In the genomic region with DNA sequence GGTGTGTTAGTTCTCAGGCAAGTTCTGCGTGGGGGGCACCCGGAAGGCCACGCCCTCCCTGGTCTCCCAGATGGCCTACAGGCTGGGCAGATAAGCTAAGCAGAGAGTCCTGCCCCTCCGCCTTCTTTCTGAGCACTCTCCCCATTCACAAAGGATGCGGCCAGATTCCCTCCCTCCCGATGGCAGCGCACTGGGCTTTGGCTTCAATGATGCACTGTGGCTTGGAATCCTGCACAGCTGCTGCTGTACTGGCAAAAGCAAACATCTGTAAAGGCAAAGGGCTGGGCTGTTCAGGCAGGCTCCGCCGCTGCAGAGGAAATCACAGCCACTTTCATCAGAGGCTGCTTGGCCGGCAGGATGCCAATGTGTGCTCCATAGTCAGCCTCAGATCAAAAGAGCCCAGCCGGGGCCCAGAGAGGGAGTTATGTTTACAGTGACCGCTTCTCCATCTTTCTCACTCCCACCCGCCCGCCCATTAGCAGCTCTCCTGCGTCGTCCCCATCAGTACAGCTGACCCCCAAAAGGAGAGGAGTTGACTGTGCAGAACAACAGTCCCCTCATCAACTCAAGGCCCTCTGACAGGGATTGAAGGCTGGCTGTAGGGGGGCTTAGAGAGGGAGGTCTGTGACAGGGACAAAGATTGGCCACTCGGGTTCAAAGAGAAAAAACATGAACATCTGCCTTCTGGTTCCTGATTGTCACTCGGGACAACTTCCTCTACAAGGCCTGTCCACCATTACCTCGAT, we compare ENCODE assay signal across 8 mouse cellular contexts. TPM values are rescaled to one million over a fixed set of nuclear protein-coding genes. Genes with fewer than 3 reads are reported as not detected.
DNase-seq lines count a peak whose midpoint lies in the region; ATAC-seq lines count a peak whose summit lies in the region.

No protein-coding gene starts in this region.

- no peaks in the 10 kb centered on the region for H3K27me3 ChIP-seq in heart, embryonic 16.5 days (ENCODE audit: control insufficient read depth, insufficient read depth, low read length)
- no peaks in the 10 kb centered on the region for H3K27me3 ChIP-seq in limb, embryonic 13.5 days
- H3K27me3 ChIP-seq in midbrain, embryonic 12.5 days = no peaks in the 10 kb centered on the region

- H3K9me3 ChIP-seq in heart, embryonic 16.5 days (replicated peaks; ENCODE audit: control insufficient read depth, low read length) = no peaks in the 10 kb centered on the region
- no peaks in the 10 kb centered on the region for H3K9me3 ChIP-seq in limb, embryonic 13.5 days
- H3K9me3 ChIP-seq in midbrain, embryonic 12.5 days = no peaks in the 10 kb centered on the region

- peaks cover 60% of the 10 kb centered on the region for H3K4me1 ChIP-seq in heart, embryonic 16.5 days (ENCODE audit: control insufficient read depth, insufficient read depth, low read length)
- peaks cover 59% of the 10 kb centered on the region for H3K4me1 ChIP-seq in limb, embryonic 13.5 days
- H3K4me1 ChIP-seq in midbrain, embryonic 12.5 days = peaks cover 61% of the 10 kb centered on the region

- peak overlapping the region; percentile 68 for H3K9ac ChIP-seq in heart, embryonic 16.5 days (ENCODE audit: low read length)
- H3K9ac ChIP-seq in limb, embryonic 13.5 days = peak overlapping the region; percentile 53
- peak overlapping the region; percentile 48 for H3K9ac ChIP-seq in midbrain, embryonic 12.5 days (replicated peaks)

- DNase-seq in adrenal gland, adult (ENCODE audit: inconsistent age in 2 of 2, low spot score in 1 of 2) = peak; percentile 76 to 86
- no peak for DNase-seq in adrenal gland, adult 8-10 months
- peak; percentile 72 for DNase-seq in urinary bladder, postnatal 14 days (ENCODE audit: low spot score)
- DNase-seq in urinary bladder, adult 18-20 months (ENCODE audit: low spot score in 2 of 2) = no peak
- no peak for DNase-seq in spleen, postnatal 4 days (ENCODE audit: low spot score in 2 of 2)

- peaks cover 28% of the 10 kb centered on the region for H3K36me3 ChIP-seq in heart, embryonic 16.5 days (ENCODE audit: control insufficient read depth, insufficient read depth)
- H3K36me3 ChIP-seq in limb, embryonic 13.5 days = peaks cover 43% of the 10 kb centered on the region
- peaks cover 44% of the 10 kb centered on the region for H3K36me3 ChIP-seq in midbrain, embryonic 12.5 days

- 9% methylated on average over 19 of the region's 19 CpGs for whole genome bisulfite sequencing in heart, embryonic 16.5 days
- 10% methylated on average over 19 of the region's 19 CpGs for WGBS in limb, embryonic 13.5 days
- WGBS in midbrain, embryonic 12.5 days = 5% methylated on average over 19 of the region's 19 CpGs

- H3K27ac ChIP-seq in heart, embryonic 16.5 days (ENCODE audit: low read length) = peak overlapping the region; percentile 91
- peak overlapping the region; percentile 82 for H3K27ac ChIP-seq in limb, embryonic 13.5 days
- peak overlapping the region; percentile 93 for H3K27ac ChIP-seq in midbrain, embryonic 12.5 days (replicated peaks)

- peak; percentile 59 for ATAC-seq in heart, embryonic 16.5 days (replicated peaks; ENCODE audit: extremely low read depth, insufficient read depth, low FRiP score)
- ATAC-seq in limb, embryonic 13.5 days (ENCODE audit: low FRiP score, low read depth) = peak; percentile 68
- ATAC-seq in midbrain, embryonic 12.5 days (ENCODE audit: low FRiP score, low read depth) = peak; percentile 67

- H3K4me3 ChIP-seq in heart, embryonic 16.5 days (ENCODE audit: low read length) = peak overlapping the region; percentile 23
- H3K4me3 ChIP-seq in limb, embryonic 13.5 days = peak overlapping the region; percentile 7; the same call in 1 of the 2 replicates
- peak overlapping the region; percentile 14 for H3K4me3 ChIP-seq in midbrain, embryonic 12.5 days

- peak overlapping the region; percentile 58 for H3K4me2 ChIP-seq in heart, embryonic 16.5 days (ENCODE audit: low read depth, low read length)
- peak overlapping the region; percentile 52 for H3K4me2 ChIP-seq in limb, embryonic 13.5 days (replicated peaks)
- peak overlapping the region; percentile 44 for H3K4me2 ChIP-seq in midbrain, embryonic 12.5 days (replicated peaks)

RNA-seq across cellular contexts. Expression of gene Vps37b, which starts 21.0 kb away (rescaled TPM):
- total RNA-seq in adrenal gland, adult 8-10 months (2022) = 100 to 1,000 TPM in 1 of 4 experiments, 10 to 100 TPM in 3; 76.1 to 101 (median 91.9) TPM
- polyA plus RNA-seq in heart, embryonic 16.5 days (2015; fragmentation: Nextera tagmentation; extraction: Ambion mirVana) = 58.7 and 61.4 TPM in 2 replicates
- 40.9 and 43.7 TPM in 2 replicates for polyA plus RNA-seq in limb, embryonic 13.5 days (2015; fragmentation: Nextera tagmentation; extraction: Ambion mirVana)
- polyA plus RNA-seq in midbrain, embryonic 12.5 days (2016; fragmentation: Nextera tagmentation; extraction: Ambion mirVana) = 68.0 and 74.2 TPM in 2 replicates

RNA-seq across cellular contexts. Expression of gene Hip1r, which starts 37.7 kb away (rescaled TPM):
- 10 to 100 TPM; 13.2 to 29.8 (median 22.8) TPM for total RNA-seq in adrenal gland, adult 8-10 months (2022)
- 11.2 and 11.7 TPM in 2 replicates for polyA plus RNA-seq in heart, embryonic 16.5 days (2015; fragmentation: Nextera tagmentation; extraction: Ambion mirVana)
- polyA plus RNA-seq in limb, embryonic 13.5 days (2015; fragmentation: Nextera tagmentation; extraction: Ambion mirVana) = 8.6 and 8.8 TPM in 2 replicates
- polyA plus RNA-seq in midbrain, embryonic 12.5 days (2016; fragmentation: Nextera tagmentation; extraction: Ambion mirVana) = 13.9 and 15.5 TPM in 2 replicates

Comparison
In these comparisons a context has a peak if more than half of its experiments do, and no peak if none do; other contexts are left out.
1. DNase-seq: peak in adrenal gland, adult (2 of 2) and urinary bladder, postnatal 14 days (single experiment); none in adrenal gland, adult 8-10 months (single experiment), urinary bladder, adult 18-20 months (0 of 2) and spleen, postnatal 4 days (0 of 2).
2. Peak in every context shown above with its lines, with median percentiles within 50 percentile points of each other: ATAC-seq, H3K27ac ChIP-seq, H3K4me2 ChIP-seq, H3K4me3 ChIP-seq and H3K9ac ChIP-seq.